Mouse (Mus musculus) embryonic fibroblast, embryonic 13.5 days (primary cell): Measurements from ENCODE around the gene Sept5.

Experiments used
- CTCF ChIP-seq: IDR thresholded peaks from 2 replicates; pipeline ENCODE4 v1.5.1; 2011; ENCODE audit warnings: mild to moderate bottlenecking, control low read depth, low read length, moderate library complexity, borderline replicate concordance; ENCODE audit not compliant: insufficient read depth
- POLR2A ChIP-seq: IDR thresholded peaks from 2 replicates; pipeline ENCODE4 v1.6.1; 2011; ENCODE audit warnings: low read depth, mild to moderate bottlenecking, control low read depth, low read length, moderate library complexity

DNA sequence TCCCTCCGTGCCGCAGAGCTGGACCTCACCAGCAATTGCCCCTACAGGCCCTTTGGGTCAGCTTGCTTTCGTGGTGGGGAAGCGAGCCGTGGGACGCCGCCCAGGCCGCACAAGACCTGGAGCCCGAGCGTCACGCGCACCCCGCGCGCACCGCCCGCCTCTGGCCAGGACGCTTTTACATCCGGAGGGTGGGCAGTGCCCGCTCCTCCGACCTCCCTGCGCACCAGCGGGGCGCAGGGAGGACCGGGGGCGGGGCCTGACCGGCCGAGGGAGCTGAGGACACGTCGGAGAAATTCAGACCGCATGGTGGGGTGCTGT lies 41.1 kb downstream of the Sept5 start:
- TF ChIP-seq CTCF (no peak), POLR2A (no peak)
